In genomic region chr8:94268359-94268890, GRCm38 (mm10) we compare ENCODE assay signal across 14 mouse cellular contexts. TPM values are rescaled to one million over a fixed set of nuclear protein-coding genes. Genes with fewer than 3 reads are reported as not detected.
A peak's percentile ranks its signal among the peaks of the same experiment; 100 is the strongest.
DNase-seq lines count a peak whose midpoint lies in the region; ATAC-seq lines count a peak whose summit lies in the region.
"Had no signal": no experiment of that assay in that cellular context is flagged by ENCODE, and none has a peak within 500 bp of the region (broad histone marks: within the 10 kb centered on the region; RNA-seq: fewer than 3 reads in every experiment).

No protein-coding gene starts in this region.

- ATAC-seq in forebrain, embryonic 13.5 days: no peak
- no peak for ATAC-seq in forebrain, embryonic 11.5 days (replicated peaks; ENCODE audit: low FRiP score)
- ATAC-seq in neural tube, embryonic 13.5 days (ENCODE audit: low read depth): no peak
- peak; percentile 34 for ATAC-seq in hindbrain, embryonic 16.5 days
- ATAC-seq in neural tube, embryonic 15.5 days (ENCODE audit: low FRiP score): 0 out of 2 replicates have a peak, but pooled peaks have one; percentile 16
- ATAC-seq in intestine, embryonic 15.5 days: no peak

- DNase-seq in forebrain, embryonic 11.5 days (ENCODE audit: low spot score): no peak
- no peak for DNase-seq in neural tube, embryonic 10.5 days (ENCODE audit: extremely low spot score, low spot score)
- no peak for DNase-seq in cerebellum, postnatal 10 days
- DNase-seq: B cell, adult 2 months; cerebellum, postnatal 25 days; lung, postnatal 36 days; right cerebral cortex, adult 18-20 months had no signal

- WGBS in forebrain, embryonic 13.5 days: 58% methylated on average over 3 of the region's 3 CpGs
- 58% methylated on average over 3 of the region's 3 CpGs for WGBS in forebrain, embryonic 11.5 days
- WGBS in neural tube, embryonic 13.5 days: 76% methylated on average over 3 of the region's 3 CpGs
- 58% methylated on average over 3 of the region's 3 CpGs for WGBS in hindbrain, embryonic 16.5 days
- WGBS in neural tube, embryonic 15.5 days: 73% methylated on average over 3 of the region's 3 CpGs
- WGBS in intestine, embryonic 15.5 days: 76% methylated on average over 3 of the region's 3 CpGs

- peaks cover 38% of the 10 kb centered on the region for H3K4me1 ChIP-seq in forebrain, embryonic 13.5 days
- H3K4me1 ChIP-seq in forebrain, embryonic 11.5 days (replicated peaks; ENCODE audit: control insufficient read depth, insufficient read depth, low read length): 0 out of 2 replicates have a peak, but pooled peaks cover 4% of the 10 kb centered on the region
- peaks cover 23% of the 10 kb centered on the region for H3K4me1 ChIP-seq in neural tube, embryonic 13.5 days (replicated peaks)
- H3K4me1 ChIP-seq in hindbrain, embryonic 16.5 days (ENCODE audit: control insufficient read depth, insufficient read depth, low read depth, low read length): peaks cover 12% of the 10 kb centered on the region
- H3K4me1 ChIP-seq in neural tube, embryonic 15.5 days: peaks cover 34% of the 10 kb centered on the region
- 0 out of 2 replicates have a peak, but pooled peaks cover 8% of the 10 kb centered on the region for H3K4me1 ChIP-seq in intestine, embryonic 15.5 days (replicated peaks)

- H3K27me3 ChIP-seq in forebrain, embryonic 13.5 days: no peaks in the 10 kb centered on the region
- no peaks in the 10 kb centered on the region for H3K27me3 ChIP-seq in forebrain, embryonic 11.5 days (ENCODE audit: control insufficient read depth, insufficient read depth, low read length)
- H3K27me3 ChIP-seq in neural tube, embryonic 13.5 days: no peaks in the 10 kb centered on the region
- H3K27me3 ChIP-seq in hindbrain, embryonic 16.5 days (replicated peaks; ENCODE audit: control insufficient read depth, insufficient read depth, low read length): no peaks in the 10 kb centered on the region
- no peaks in the 10 kb centered on the region for H3K27me3 ChIP-seq in neural tube, embryonic 15.5 days (replicated peaks)
- H3K27me3 ChIP-seq in intestine, embryonic 15.5 days (replicated peaks): no peaks in the 10 kb centered on the region

- H3K27ac ChIP-seq in forebrain, embryonic 13.5 days: peak overlapping the region; percentile 2; the same call in 1 of the 2 replicates
- H3K27ac ChIP-seq in forebrain, embryonic 11.5 days (ENCODE audit: low read depth, low read length): no peak overlapping the region
- peak overlapping the region; percentile 40; the same call in 1 of the 2 replicates for H3K27ac ChIP-seq in neural tube, embryonic 13.5 days (replicated peaks)
- peak overlapping the region; percentile 77 for H3K27ac ChIP-seq in hindbrain, embryonic 16.5 days (ENCODE audit: low read depth, low read length)
- peak overlapping the region; percentile 56 for H3K27ac ChIP-seq in neural tube, embryonic 15.5 days (replicated peaks)
- no peak overlapping the region for H3K27ac ChIP-seq in intestine, embryonic 15.5 days
- H3K27ac ChIP-seq: liver, embryonic 14.5 days had no signal

- H3K4me2 ChIP-seq in forebrain, embryonic 13.5 days: peak overlapping the region; percentile 40
- no peak overlapping the region for H3K4me2 ChIP-seq in forebrain, embryonic 11.5 days (ENCODE audit: low read depth, low read length, severe bottlenecking)
- H3K4me2 ChIP-seq in neural tube, embryonic 13.5 days: peak overlapping the region; percentile 39
- H3K4me2 ChIP-seq in hindbrain, embryonic 16.5 days (ENCODE audit: low read length): peak overlapping the region; percentile 38
- H3K4me2 ChIP-seq in neural tube, embryonic 15.5 days: peak overlapping the region; percentile 50
- no peak overlapping the region for H3K4me2 ChIP-seq in intestine, embryonic 15.5 days (replicated peaks)

- no peaks in the 10 kb centered on the region for H3K36me3 ChIP-seq in forebrain, embryonic 13.5 days (ENCODE audit: poor library complexity, severe bottlenecking)
- no peaks in the 10 kb centered on the region for H3K36me3 ChIP-seq in forebrain, embryonic 11.5 days (ENCODE audit: control insufficient read depth, insufficient read depth, low read length)
- no peaks in the 10 kb centered on the region for H3K36me3 ChIP-seq in neural tube, embryonic 13.5 days
- no peaks in the 10 kb centered on the region for H3K36me3 ChIP-seq in hindbrain, embryonic 16.5 days (ENCODE audit: control insufficient read depth, insufficient read depth, low read length)
- no peaks in the 10 kb centered on the region for H3K36me3 ChIP-seq in neural tube, embryonic 15.5 days
- H3K36me3 ChIP-seq in intestine, embryonic 15.5 days: no peaks in the 10 kb centered on the region

- no peak overlapping the region for H3K9ac ChIP-seq in forebrain, embryonic 13.5 days
- no peak overlapping the region for H3K9ac ChIP-seq in forebrain, embryonic 11.5 days (ENCODE audit: low read length)
- peak overlapping the region; percentile 56 for H3K9ac ChIP-seq in neural tube, embryonic 13.5 days
- H3K9ac ChIP-seq in hindbrain, embryonic 16.5 days (ENCODE audit: low read depth, low read length): peak overlapping the region; percentile 45; the same call in 1 of the 2 replicates
- peak overlapping the region; percentile 40; the same call in 1 of the 2 replicates for H3K9ac ChIP-seq in neural tube, embryonic 15.5 days (replicated peaks)
- no peak overlapping the region for H3K9ac ChIP-seq in intestine, embryonic 15.5 days
- H3K9ac ChIP-seq: liver, embryonic 14.5 days had no signal

- H3K4me3 ChIP-seq in forebrain, embryonic 13.5 days: peak overlapping the region; percentile 19
- H3K4me3 ChIP-seq in forebrain, embryonic 11.5 days (ENCODE audit: low read depth, low read length): no peak overlapping the region
- peak overlapping the region; percentile 29 for H3K4me3 ChIP-seq in neural tube, embryonic 13.5 days
- H3K4me3 ChIP-seq in hindbrain, embryonic 16.5 days (ENCODE audit: low read length): peak overlapping the region; percentile 30
- H3K4me3 ChIP-seq in neural tube, embryonic 15.5 days (replicated peaks): peak overlapping the region; percentile 36
- H3K4me3 ChIP-seq in intestine, embryonic 15.5 days (replicated peaks): no peak overlapping the region

- H3K9me3 ChIP-seq in forebrain, embryonic 13.5 days (replicated peaks): no peaks in the 10 kb centered on the region
- no peaks in the 10 kb centered on the region for H3K9me3 ChIP-seq in forebrain, embryonic 11.5 days (ENCODE audit: control insufficient read depth, low read length)
- H3K9me3 ChIP-seq in neural tube, embryonic 13.5 days: no peaks in the 10 kb centered on the region
- H3K9me3 ChIP-seq in hindbrain, embryonic 16.5 days (ENCODE audit: control insufficient read depth, low read length): no peaks in the 10 kb centered on the region
- H3K9me3 ChIP-seq in neural tube, embryonic 15.5 days (replicated peaks): no peaks in the 10 kb centered on the region
- H3K9me3 ChIP-seq in intestine, embryonic 15.5 days: no peaks in the 10 kb centered on the region
- H3K9me3 ChIP-seq: G1E had no signal

RNA-seq across cellular contexts. Expression of gene Nup93, which starts 54.1 kb away (rescaled TPM):
- 83.6 and 98.8 TPM in 2 replicates for polyA plus RNA-seq in forebrain, embryonic 13.5 days (2015; fragmentation: Nextera tagmentation; extraction: Ambion mirVana)
- 135 and 143 TPM in 2 replicates for polyA plus RNA-seq in forebrain, embryonic 11.5 days (2014; fragmentation: Nextera tagmentation; extraction: Ambion mirVana)
- 56.1 and 59.9 TPM in 2 replicates for polyA plus RNA-seq in neural tube, embryonic 13.5 days (2015; fragmentation: Nextera tagmentation; extraction: Ambion mirVana)
- 54.0 and 62.1 TPM in 2 replicates for polyA plus RNA-seq in hindbrain, embryonic 16.5 days (2015; fragmentation: Nextera tagmentation; extraction: Ambion mirVana)
- polyA plus RNA-seq in neural tube, embryonic 15.5 days (2015; fragmentation: Nextera tagmentation; extraction: Ambion mirVana): 51.5 and 57.4 TPM in 2 replicates
- polyA plus RNA-seq in intestine, embryonic 15.5 days (2015; fragmentation: Nextera tagmentation; extraction: Ambion mirVana): 70.2 and 74.9 TPM in 2 replicates

Comparison
In these comparisons a context has a peak if more than half of its experiments do, and no peak if none do; other contexts are left out.
1. ATAC-seq: peak in hindbrain, embryonic 16.5 days (single experiment) and neural tube, embryonic 15.5 days (single experiment); none in forebrain, embryonic 13.5 days (single experiment), forebrain, embryonic 11.5 days (single experiment), neural tube, embryonic 13.5 days (single experiment) and intestine, embryonic 15.5 days (single experiment).
2. H3K27ac ChIP-seq: peak in forebrain, embryonic 13.5 days (single experiment), neural tube, embryonic 13.5 days (single experiment), hindbrain, embryonic 16.5 days (single experiment) and neural tube, embryonic 15.5 days (single experiment); none in forebrain, embryonic 11.5 days (single experiment) and intestine, embryonic 15.5 days (single experiment).
3. H3K4me2 ChIP-seq: peak in forebrain, embryonic 13.5 days (single experiment), neural tube, embryonic 13.5 days (single experiment), hindbrain, embryonic 16.5 days (single experiment) and neural tube, embryonic 15.5 days (single experiment); none in forebrain, embryonic 11.5 days (single experiment) and intestine, embryonic 15.5 days (single experiment).
4. H3K4me3 ChIP-seq: peak in forebrain, embryonic 13.5 days (single experiment), neural tube, embryonic 13.5 days (single experiment), hindbrain, embryonic 16.5 days (single experiment) and neural tube, embryonic 15.5 days (single experiment); none in forebrain, embryonic 11.5 days (single experiment) and intestine, embryonic 15.5 days (single experiment).
5. H3K9ac ChIP-seq: peak in neural tube, embryonic 13.5 days (single experiment), hindbrain, embryonic 16.5 days (single experiment) and neural tube, embryonic 15.5 days (single experiment); none in forebrain, embryonic 13.5 days (single experiment), forebrain, embryonic 11.5 days (single experiment) and intestine, embryonic 15.5 days (single experiment).